Mouse (Mus musculus) neutrophil, adult 5-6 weeks (primary cell): Measurements from ENCODE around the gene Fance. TPM values are rescaled to one million over a fixed set of nuclear protein-coding genes. Genes with fewer than 3 reads are reported as not detected.

Experiments
- ATAC-seq: fragments of 151-379, 151-347 bp; 2 replicates; pipeline ENCODE4 v1.8.0; 2017; ENCODE audit warnings: mild to moderate bottlenecking, moderate TSS enrichment; ENCODE audit not compliant: insufficient number of reproducible peaks, poor library complexity, low FRiP score, severe bottlenecking; ENCODE audit errors: extremely low read depth
- total RNA-seq: library from RNA; stranded (forward); fragments of 200-1000 nt; gene quantifications from 2 replicates; pipeline ENCODE4 v1.2.3, GENCODE M21; 2017

Fance gene
- total RNA-seq, 1 experiment from 2014 or later, result 11.9 TPM

DNA sequence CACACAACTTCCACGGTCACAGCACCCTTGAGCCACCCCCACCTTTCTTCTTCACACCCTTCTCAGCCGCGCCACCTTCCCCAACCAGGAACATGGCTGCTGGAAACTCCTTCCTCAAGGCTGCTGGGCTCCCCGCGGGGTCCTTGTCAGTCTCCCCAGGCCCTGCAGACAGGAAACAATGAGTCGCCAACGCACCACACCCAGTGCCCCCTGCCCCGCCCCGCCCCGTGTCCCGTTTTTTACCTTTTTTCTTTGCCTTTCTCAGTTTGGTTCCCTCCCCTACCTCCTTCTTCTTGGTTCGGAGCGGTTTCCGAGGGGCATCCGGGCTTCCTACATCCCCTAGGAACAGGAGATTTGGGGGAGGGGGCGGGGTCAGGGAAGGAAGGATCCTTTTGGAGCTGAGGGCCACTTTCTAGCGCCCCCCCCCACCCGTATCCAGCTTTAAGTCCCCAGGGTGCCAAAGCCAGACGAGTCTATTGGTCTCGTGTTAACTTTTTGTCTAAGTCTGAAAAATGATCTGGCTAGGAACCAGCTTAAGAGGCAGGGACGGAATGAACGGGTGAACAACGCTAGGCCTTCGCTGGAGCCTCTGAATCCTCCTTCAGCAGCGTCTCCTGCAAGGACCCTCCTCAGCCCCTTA lies 49.5 kb downstream of the Fance start:
- ATAC-seq, result no peak

DNA sequence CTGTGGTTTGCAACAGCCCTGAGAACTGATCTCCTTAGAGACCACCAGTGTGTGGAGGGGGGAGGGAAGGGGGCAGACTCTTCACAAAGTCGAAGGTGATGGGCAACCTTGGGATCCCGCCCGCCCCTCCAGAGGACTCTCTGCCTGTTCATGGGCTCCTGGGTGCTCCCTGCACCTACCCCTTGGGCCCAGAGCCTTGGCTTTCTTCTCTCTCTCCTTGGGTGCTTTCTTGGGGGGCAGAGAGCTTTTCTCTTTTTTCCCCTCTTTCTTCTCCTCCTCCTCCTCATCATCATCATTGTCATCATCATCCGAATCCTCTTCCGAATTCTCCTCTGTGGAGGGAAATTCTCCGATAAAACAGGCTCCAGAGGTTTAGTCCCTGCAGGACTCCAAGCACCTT lies 50.2 kb downstream of the Fance start:
- no peak for ATAC-seq

DNA sequence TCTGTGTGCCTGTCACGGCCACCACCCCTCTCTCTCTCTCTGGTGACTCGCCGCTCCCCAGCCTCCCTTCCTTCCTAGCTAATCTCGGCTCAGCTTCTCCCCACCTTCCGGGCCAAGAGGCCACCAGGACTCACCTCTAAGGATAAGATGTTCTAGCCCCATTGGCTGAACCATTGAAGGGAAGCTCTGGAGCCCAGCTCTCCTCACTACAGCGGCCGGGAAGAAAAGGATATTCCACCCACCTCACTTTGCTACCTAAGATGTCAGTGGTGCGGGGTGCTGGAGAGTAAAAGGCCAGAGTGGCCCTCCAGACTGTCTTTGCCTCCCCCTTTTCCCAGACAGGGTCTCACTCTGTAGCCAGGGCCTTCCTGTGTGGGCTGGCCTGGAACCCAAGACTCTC lies 51.8 kb downstream of the Fance start, which contains the start of gene Tulp1:
TSS of gene Tulp1 (minus strand) at position 101 of the 400 bp plus-strand sequence.
- no peak for ATAC-seq

DNA sequence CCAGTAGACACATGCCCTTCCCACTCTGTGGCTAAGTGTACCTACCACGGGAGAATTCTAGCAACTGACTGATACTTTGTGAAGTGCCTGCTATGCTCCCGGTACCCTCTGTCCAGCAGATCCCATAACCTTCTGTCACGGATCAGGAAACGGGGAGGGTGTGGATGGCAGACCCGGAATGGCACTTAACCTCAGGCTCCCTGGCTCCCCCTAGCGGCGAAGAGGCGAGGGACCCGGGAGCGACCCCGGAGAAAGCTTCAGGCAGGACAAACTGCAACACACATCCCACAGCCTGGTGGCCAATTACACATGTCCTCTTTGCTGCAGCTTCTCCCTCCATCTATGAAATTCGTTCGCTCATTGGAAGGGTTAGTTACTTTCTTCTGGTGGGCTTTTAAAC lies 55.1 kb downstream of the Fance start:
- peak; percentile 53 for ATAC-seq

DNA sequence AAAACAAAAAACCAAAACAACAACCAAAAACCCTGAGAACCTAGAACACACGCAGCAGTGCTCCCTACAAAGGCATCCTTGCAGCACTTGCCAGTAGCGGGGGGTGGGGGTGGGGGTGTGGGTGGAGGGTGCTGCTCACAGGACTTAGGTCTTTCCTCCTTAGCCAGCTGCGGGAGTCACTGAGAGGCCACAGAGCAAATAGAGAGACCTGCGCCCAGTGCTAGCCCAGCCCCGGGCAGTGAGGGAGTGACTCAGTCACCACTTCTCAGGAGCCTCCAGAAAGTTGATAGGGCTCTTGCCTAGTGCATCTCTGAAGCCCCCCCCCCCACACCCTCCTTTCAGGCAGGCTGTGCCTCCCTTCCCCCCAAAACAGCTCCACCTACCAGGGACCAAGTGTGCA lies 55.7 kb downstream of the Fance start:
- no peak for ATAC-seq

DNA sequence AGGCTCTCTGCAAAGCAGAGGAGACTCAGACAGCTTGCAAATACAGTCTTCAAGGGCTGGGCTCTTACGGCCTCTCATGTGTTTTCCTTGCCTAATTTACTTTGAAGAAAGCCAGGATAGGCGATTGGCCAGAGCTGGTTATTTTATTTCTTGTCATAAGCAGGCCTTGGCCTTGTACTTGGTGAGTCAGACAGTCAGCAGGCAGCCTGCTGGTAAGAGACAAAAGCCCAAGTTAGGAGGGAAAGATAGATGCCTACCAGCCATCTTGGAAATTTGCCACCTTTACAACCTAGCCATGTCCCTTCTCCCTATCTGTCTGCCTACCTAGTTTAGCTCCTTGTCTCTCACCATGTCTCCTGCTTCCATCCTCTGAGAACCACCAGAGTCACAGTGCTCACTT lies 58.0 kb downstream of the Fance start:
- ATAC-seq, result no peak

DNA sequence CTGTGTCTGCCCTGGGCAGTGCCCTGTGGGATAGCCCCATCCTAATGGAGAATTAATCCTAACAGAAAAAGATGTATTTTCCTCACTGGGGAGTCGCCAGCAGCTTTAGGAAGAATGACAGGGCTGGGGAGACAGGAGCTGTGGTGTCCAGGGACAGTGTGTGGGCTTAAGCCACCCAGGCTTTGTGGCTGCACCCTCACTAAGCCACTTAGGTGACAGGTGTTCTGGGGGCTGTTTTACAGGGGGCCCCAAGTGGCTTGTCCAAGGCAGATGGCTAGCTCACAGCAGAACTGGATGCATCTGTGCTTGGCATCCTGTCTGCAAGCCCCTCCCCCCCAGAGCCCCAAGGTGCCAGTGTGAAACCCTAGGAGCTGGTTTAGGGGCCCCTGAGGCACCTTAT lies 58.6 kb downstream of the Fance start:
- no peak for ATAC-seq

DNA sequence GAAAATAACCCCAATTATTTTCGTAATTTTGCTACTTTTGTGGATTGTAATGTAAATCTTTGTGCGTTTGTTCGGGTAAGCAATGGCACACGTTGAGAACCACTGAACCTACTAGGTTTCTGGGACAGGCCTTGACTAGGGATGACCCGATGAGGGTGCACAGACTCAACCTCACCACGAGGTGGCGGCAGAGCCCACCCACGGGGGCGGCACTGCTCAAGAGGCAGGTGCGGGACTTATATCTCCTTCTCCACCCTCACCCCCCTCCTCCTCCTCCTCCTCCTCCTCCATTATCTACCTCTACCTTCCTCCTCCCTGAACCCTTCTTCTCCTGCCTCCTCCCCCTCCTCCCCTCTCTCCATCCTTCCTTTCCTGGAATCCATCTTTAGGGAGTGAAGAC lies 60.5 kb downstream of the Fance start:
- peak; percentile 59; the same call in 1 of the 2 replicates for ATAC-seq

DNA sequence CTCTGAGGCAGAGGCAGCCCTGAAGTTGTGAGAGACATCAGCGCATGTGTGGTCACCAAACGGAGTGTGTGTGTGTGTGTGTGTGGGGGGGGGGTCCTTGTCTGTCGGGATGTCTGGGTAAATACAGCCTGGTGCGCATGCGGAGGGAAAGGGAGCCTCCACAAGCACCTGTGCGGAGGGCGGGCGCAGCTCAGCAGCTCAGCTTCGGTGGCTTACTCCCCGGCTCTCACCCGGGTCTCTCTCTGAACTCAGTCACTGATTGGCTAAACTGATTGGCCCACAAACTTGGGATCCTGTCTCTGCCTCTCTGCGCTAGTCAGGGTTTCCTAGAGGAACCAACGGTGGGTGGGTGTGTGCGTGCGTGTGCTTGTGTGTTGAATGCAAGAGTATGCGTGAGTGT lies 61.2 kb downstream of the Fance start:
- no peak for ATAC-seq

DNA sequence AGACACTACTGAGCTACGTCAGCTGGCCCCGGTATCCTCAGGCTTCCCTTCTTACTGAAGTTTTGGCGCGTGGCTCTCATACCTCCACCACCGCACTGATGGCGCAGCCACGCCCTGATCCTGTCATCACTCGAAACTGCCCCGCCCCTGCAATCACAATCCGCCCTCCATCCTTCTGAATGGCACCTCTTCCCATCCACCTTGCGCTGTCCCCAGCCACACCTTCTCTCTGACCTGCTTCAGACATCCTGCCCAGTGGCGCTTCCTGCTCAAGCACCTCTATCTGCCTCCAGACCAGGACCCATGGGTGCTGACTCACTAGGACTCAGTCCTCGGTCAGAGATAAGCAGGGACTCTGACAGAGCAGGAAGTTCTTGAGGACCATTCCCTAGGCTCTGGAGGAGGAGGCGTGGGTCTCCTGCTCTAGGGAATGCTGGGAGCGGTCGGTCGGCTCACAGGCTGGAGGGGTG lies 62.3 kb downstream of the Fance start:
- ATAC-seq, result no peak

Other genes starting within 250 kb of the Fance start
- gene Tcp11, start 232.9 kb upstream of the Fance start, total RNA-seq, result 1.0 and 2.9 TPM in 2 replicates
- gene Scube3, start 171.4 kb upstream of the Fance start, total RNA-seq, result 0.12 TPM in 1 of 2 replicates, not detected in the other
- 9.0 and 12.8 TPM in 2 replicates for gene Zfp523, start 136.4 kb upstream of the Fance start, total RNA-seq
- gene Def6, start 105.7 kb upstream of the Fance start, total RNA-seq, result 110 and 136 TPM in 2 replicates
- 12.6 and 19.4 TPM in 2 replicates for gene Ppard, start 80.8 kb upstream of the Fance start, total RNA-seq
- gene Rpl10a, start 15.0 kb downstream of the Fance start, total RNA-seq, result 433 and 443 TPM in 2 replicates
- not detected in 2 replicates for gene Tead3, start 37.3 kb downstream of the Fance start, total RNA-seq
- gene Tulp1, start 51.7 kb downstream of the Fance start, total RNA-seq, result not detected in 2 replicates
- gene Fkbp5, start 204.0 kb downstream of the Fance start, total RNA-seq, result 18.0 and 19.4 TPM in 2 replicates
- gene Armc12, start 217.3 kb downstream of the Fance start, total RNA-seq, result 0.61 TPM in 1 of 2 replicates, not detected in the other
- not detected in 2 replicates for gene Clpsl2, start 235.9 kb downstream of the Fance start, total RNA-seq
- gene Clps, start 247.2 kb downstream of the Fance start, total RNA-seq, result not detected in 2 replicates